Mouse (Mus musculus): ENCODE data around the gene Gm21943.
"Not testable (repeated sequence)": the region's sequence is repeated elsewhere in the genome, so short reads cannot be mapped to it uniquely, and the experiment has no call there.

Gm21943 gene

GRCm38 (mm10) chrY:57533644-57534043 lies at the start of gene Gm21943:
Gene Gm21943 (minus strand): TSS chrY:57533744.
- not testable (repeated sequence) for DNase-seq (ENCODE audit: low spot score in 2 of 2)
